Mouse (Mus musculus) embryonic fibroblast, embryonic 13.5 days (primary cell): ENCODE measurements around the gene Ptgdr. TPM values are rescaled to one million over a fixed set of nuclear protein-coding genes. Genes with fewer than 3 reads are reported as not detected.

Experiments
- polyA plus RNA-seq: library from polyadenylated mRNA; stranded (reverse); fragments of >200 nt; gene quantifications from 2 replicates; pipeline ENCODE4 v1.2.4, GENCODE M21; 2011; ENCODE audit warnings: low read depth; ENCODE audit not compliant: missing spikeins, insufficient read length

Ptgdr gene
- polyA plus RNA-seq, 1 experiment, result not detected

Other genes starting within 250 kb of the Ptgdr start
- gene Gm5624, start 231.4 kb downstream of the Ptgdr start, polyA plus RNA-seq, result not detected in 2 replicates
- gene Gm8257, start 152.9 kb downstream of the Ptgdr start, polyA plus RNA-seq, result not detected in 2 replicates
- gene Gm8267, start 109.0 kb downstream of the Ptgdr start, polyA plus RNA-seq, result not detected in 2 replicates
- gene Ptger2, start 128.8 kb upstream of the Ptgdr start, polyA plus RNA-seq, result 0.23 TPM in 1 of 2 replicates, not detected in the other